Mouse (Mus musculus): ENCODE measurements at regions not wholly inside any gene's neighbourhood (a gene's known extent, or its start where the extent isn't known, plus 50 kb on each side); places are given as distances from the start of the nearest gene placed in this dataset.

DNA sequence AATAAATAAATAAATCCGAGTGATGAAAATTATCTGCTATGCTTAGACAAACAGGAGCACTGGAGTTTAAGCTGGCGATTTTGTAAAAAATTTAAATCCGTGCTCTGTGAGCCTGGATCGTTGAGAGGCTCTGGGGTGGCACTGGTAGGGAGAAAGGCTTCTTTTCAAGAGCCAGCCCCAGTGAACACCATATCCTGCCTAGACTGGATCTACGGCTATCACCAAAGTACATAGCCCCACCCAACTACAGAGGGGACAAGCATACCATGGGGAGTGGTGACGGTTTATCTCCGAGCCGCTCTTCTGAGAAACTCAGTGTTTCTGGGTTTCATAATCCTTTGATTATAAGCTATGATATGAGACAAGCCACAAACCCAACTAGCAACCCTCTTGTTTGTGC is 199.0 kb downstream of the Gm11011 start:
- H3K27ac ChIP-seq (ENCODE audit: low read depth, low read length), result no peak overlapping the region
- peaks cover 5% of the 10 kb centered on the region for H3K4me1 ChIP-seq (ENCODE audit: control insufficient read depth, insufficient read depth, low read length)
- H3K36me3 ChIP-seq (ENCODE audit: control insufficient read depth, insufficient read depth, low read length), result no peaks in the 10 kb centered on the region
- ATAC-seq (ENCODE audit: low read depth), result no peak
- no peak overlapping the region for H3K9ac ChIP-seq (replicated peaks; ENCODE audit: low read depth, low read length)
- H3K4me3 ChIP-seq (ENCODE audit: low read depth, low read length), result no peak overlapping the region
- H3K27me3 ChIP-seq (ENCODE audit: control insufficient read depth, insufficient read depth, low read length), result no peaks in the 10 kb centered on the region
- no peak overlapping the region for H3K4me2 ChIP-seq (ENCODE audit: low read depth, low read length)
- 82% methylated on average over 8 of the region's 8 CpGs for WGBS
- H3K9me3 ChIP-seq (ENCODE audit: control insufficient read depth, low read length), result no peaks in the 10 kb centered on the region

DNA sequence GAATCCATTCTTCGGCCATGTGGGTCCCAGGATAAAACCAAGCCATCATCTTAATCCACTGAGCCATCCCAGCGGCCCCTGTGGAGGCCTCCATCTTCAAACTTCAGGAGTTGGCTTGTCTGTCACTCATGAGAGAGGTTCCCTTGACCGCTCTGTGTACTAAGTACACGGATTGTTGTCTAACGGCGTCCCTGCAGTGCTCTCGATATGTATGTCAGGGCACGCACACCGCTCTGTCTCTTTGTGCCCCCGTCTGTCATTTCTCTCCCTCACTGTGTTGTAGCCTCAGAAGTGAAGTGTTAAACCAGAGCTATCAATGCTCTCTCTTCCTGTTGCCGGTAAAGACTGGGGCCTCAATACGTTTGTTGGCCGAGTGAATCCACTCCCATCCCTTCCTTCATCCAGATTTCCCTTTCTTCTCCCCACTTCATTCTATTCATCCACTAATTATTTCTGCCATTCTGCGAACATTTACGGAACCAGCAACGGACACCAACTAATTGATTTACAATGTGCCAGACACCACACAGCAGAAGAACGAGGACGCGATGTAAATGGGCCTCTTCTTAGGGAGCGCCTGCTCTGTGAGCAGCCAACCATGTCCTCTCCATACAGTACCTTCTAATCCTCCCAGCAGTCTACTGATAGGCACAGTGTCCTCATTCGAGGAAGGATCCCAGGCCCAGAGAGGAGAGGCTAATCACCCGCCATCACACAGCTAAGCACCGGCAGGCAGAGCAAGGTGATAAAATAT is 199.6 kb downstream of the Gm11011 start:
- Histone ChIP-seq H3K4me2 (ENCODE audit: low read depth, low read length) (no peak overlapping the region), H3K27ac (ENCODE audit: low read depth, low read length) (no peak overlapping the region), H3K4me1 (ENCODE audit: control insufficient read depth, insufficient read depth, low read length) (peaks cover 5% of the 10 kb centered on the region), H3K27me3 (ENCODE audit: control insufficient read depth, insufficient read depth, low read length) (no peaks in the 10 kb centered on the region), H3K36me3 (ENCODE audit: control insufficient read depth, insufficient read depth, low read length) (no peaks in the 10 kb centered on the region), H3K9ac (replicated peaks; ENCODE audit: low read depth, low read length) (no peak overlapping the region), H3K4me3 (ENCODE audit: low read depth, low read length) (no peak overlapping the region), H3K9me3 (ENCODE audit: control insufficient read depth, low read length) (no peaks in the 10 kb centered on the region)
- ATAC-seq (ENCODE audit: low read depth), result no peak
- 45% methylated on average over 23 of the region's 23 CpGs for WGBS

DNA sequence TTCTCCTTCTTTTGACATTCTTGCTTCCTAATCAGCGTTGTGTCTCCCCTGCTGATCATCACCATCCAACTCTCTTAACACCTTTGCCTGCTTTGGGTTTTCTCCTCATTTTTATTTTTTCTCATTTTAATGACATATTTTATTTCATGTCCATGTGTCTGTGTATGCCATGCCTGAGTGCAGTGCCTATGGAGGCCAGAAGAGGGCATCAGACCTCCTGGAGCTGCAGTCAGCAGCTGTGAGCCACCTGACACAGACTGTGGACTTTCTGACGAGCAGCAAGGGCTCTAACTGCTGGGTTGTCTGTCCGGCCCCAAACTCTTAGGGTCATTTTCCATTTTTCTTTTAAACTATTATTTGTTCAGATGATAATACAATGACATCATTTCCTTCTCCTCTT is 203.8 kb downstream of the Gm11011 start:
- Histone ChIP-seq H3K27ac (ENCODE audit: low read depth, low read length) (no peak overlapping the region), H3K4me1 (ENCODE audit: control insufficient read depth, insufficient read depth, low read length) (no peaks in the 10 kb centered on the region), H3K9me3 (ENCODE audit: control insufficient read depth, low read length) (no peaks in the 10 kb centered on the region), H3K36me3 (ENCODE audit: control insufficient read depth, insufficient read depth, low read length) (no peaks in the 10 kb centered on the region), H3K9ac (replicated peaks; ENCODE audit: low read depth, low read length) (no peak overlapping the region), H3K4me3 (ENCODE audit: low read depth, low read length) (no peak overlapping the region), H3K4me2 (ENCODE audit: low read depth, low read length) (no peak overlapping the region), H3K27me3 (ENCODE audit: control insufficient read depth, insufficient read depth, low read length) (no peaks in the 10 kb centered on the region)
- no peak for ATAC-seq (ENCODE audit: low read depth)
- WGBS, result 87% methylated on average over 3 of the region's 3 CpGs

DNA sequence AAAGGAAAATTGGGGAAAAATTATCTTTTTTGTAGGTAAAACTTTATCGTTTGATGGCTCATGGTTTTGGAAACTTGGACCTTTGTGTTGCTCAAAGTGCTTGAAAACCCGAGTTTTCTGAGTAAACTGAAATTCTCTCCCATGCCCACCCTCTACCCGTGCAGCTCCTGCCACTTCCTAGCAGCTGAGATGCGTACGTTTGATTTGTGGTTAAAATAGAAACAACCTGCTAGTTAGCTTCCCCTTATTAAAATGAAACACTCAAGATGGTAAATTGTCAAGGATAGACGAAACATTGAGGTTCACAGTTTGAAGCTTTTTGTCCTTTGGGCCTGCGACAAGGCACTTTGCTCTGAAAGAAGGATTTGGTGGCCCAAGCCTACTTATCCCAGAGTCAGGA is 214.5 kb downstream of the Gm11011 start:
- Histone ChIP-seq H3K9ac (replicated peaks; ENCODE audit: low read depth, low read length) (no peak overlapping the region), H3K27ac (ENCODE audit: low read depth, low read length) (no peak overlapping the region), H3K9me3 (ENCODE audit: control insufficient read depth, low read length) (no peaks in the 10 kb centered on the region), H3K36me3 (ENCODE audit: control insufficient read depth, insufficient read depth, low read length) (no peaks in the 10 kb centered on the region), H3K4me3 (ENCODE audit: low read depth, low read length) (no peak overlapping the region), H3K4me2 (ENCODE audit: low read depth, low read length) (no peak overlapping the region), H3K27me3 (ENCODE audit: control insufficient read depth, insufficient read depth, low read length) (no peaks in the 10 kb centered on the region), H3K4me1 (ENCODE audit: control insufficient read depth, insufficient read depth, low read length) (no peaks in the 10 kb centered on the region)
- ATAC-seq (ENCODE audit: low read depth), result no peak
- WGBS, result 96% methylated on average over 7 of the region's 7 CpGs

DNA sequence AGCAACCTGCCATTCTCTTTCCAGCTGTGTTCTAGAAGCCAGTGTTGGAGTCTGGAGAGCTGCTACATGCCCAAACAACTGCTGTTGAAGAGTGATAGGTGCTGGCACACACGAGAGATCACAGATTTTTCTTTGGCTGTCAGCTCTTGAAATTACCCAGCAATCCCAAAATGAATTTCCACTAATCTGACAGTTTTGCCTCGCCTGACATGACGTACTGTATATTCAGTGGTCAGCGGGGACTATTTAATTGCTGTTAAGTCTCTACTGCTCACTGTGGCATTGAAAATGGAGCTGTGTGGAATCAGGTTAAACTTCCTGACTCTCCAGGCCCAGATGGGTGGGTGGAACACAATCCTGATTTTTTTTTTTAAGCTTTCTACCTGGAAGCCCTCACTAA is 222.5 kb downstream of the Gm11011 start:
- Histone ChIP-seq H3K27me3 (ENCODE audit: control insufficient read depth, insufficient read depth, low read length) (no peaks in the 10 kb centered on the region), H3K36me3 (ENCODE audit: control insufficient read depth, insufficient read depth, low read length) (no peaks in the 10 kb centered on the region), H3K9me3 (ENCODE audit: control insufficient read depth, low read length) (no peaks in the 10 kb centered on the region), H3K4me1 (ENCODE audit: control insufficient read depth, insufficient read depth, low read length) (peaks cover 5% of the 10 kb centered on the region; the same call in 1 of the 2 replicates), H3K4me2 (ENCODE audit: low read depth, low read length) (no peak overlapping the region), H3K27ac (ENCODE audit: low read depth, low read length) (no peak overlapping the region), H3K9ac (replicated peaks; ENCODE audit: low read depth, low read length) (no peak overlapping the region), H3K4me3 (ENCODE audit: low read depth, low read length) (no peak overlapping the region)
- ATAC-seq (ENCODE audit: low read depth), result no peak
- 45% methylated on average over 4 of the region's 4 CpGs for WGBS

DNA sequence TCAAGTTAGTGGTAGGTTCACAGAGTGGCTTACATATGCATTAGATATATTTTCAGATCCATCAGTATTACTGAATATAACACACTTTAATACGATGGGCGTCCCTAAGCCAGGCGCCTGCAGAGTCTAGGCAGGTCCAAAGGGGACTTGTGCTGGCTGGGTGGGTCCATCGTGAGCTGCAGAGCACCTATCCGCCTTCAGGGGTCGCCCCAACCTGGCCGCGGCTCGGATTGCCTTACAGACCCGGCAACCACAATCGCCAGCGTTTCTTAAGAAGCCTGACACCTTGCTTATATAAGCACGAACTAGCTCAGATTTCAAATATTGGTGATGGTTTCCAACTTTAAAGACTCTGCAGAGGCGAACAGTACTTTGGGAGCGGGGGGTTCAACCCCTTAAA is 227.3 kb downstream of the Gm11011 start:
- peaks cover 5% of the 10 kb centered on the region; the same call in 1 of the 2 replicates for H3K4me1 ChIP-seq (ENCODE audit: control insufficient read depth, insufficient read depth, low read length)
- no peaks in the 10 kb centered on the region for H3K27me3 ChIP-seq (ENCODE audit: control insufficient read depth, insufficient read depth, low read length)
- WGBS, result 21% methylated on average over 15 of the region's 15 CpGs
- H3K4me2 ChIP-seq (ENCODE audit: low read depth, low read length), result peak overlapping the region; percentile 14; the same call in 1 of the 2 replicates
- H3K27ac ChIP-seq (ENCODE audit: low read depth, low read length), result no peak overlapping the region
- no peaks in the 10 kb centered on the region for H3K36me3 ChIP-seq (ENCODE audit: control insufficient read depth, insufficient read depth, low read length)
- no peak overlapping the region for H3K4me3 ChIP-seq (ENCODE audit: low read depth, low read length)
- no peak for ATAC-seq (ENCODE audit: low read depth)
- no peaks in the 10 kb centered on the region for H3K9me3 ChIP-seq (ENCODE audit: control insufficient read depth, low read length)
- H3K9ac ChIP-seq (replicated peaks; ENCODE audit: low read depth, low read length), result no peak overlapping the region

DNA sequence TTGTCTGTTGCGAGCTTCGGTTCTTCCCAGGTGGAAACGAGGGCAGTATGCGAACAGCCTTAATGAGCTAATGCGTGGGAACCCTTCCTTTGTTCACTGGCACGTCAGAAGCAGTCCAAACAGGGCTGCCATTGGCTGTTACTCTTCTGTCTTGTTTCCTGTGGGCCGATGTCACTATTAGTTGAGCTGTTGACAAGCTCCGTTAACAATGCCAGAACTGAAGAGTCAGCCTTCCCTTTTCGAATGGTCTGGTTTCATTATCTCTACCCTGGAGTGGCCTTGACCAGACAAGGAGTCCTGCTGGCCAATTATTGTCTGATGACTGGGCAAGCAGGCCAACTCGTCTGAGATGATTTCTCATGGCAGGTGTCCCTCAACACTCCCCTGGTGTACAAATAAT is 230.1 kb downstream of the Gm11011 start:
- H3K9ac ChIP-seq (replicated peaks; ENCODE audit: low read depth, low read length), result no peak overlapping the region
- H3K9me3 ChIP-seq (ENCODE audit: control insufficient read depth, low read length), result no peaks in the 10 kb centered on the region
- no peaks in the 10 kb centered on the region for H3K36me3 ChIP-seq (ENCODE audit: control insufficient read depth, insufficient read depth, low read length)
- no peak overlapping the region for H3K4me3 ChIP-seq (ENCODE audit: low read depth, low read length)
- no peaks in the 10 kb centered on the region for H3K27me3 ChIP-seq (ENCODE audit: control insufficient read depth, insufficient read depth, low read length)
- H3K4me1 ChIP-seq (ENCODE audit: control insufficient read depth, insufficient read depth, low read length), result peaks cover 5% of the 10 kb centered on the region; the same call in 1 of the 2 replicates
- ATAC-seq (ENCODE audit: low read depth), result no peak
- no peak overlapping the region for H3K4me2 ChIP-seq (ENCODE audit: low read depth, low read length)
- WGBS, result 70% methylated on average over 10 of the region's 10 CpGs
- no peak overlapping the region for H3K27ac ChIP-seq (ENCODE audit: low read depth, low read length)

DNA sequence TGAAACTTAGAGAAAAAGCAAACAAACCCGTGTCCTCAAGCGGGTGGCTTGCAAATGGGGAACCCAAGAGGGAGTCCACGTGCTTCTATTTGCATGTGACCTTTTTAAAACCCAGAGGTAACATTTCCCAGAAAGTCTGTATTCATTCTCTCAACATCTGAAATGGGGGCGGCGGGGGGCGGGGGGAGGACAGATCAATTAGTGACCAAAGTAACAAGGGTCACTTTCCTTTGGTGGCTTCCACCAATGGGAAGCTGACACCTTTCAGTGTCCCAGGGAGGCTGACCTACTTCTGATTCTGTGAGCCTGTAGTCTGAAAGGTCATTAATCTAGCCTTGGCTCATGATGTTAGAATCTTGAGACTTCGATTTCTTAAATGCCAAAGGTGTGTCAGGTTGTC is 236.0 kb downstream of the Gm11011 start:
- ATAC-seq (ENCODE audit: low read depth), result no peak
- Histone ChIP-seq H3K9me3 (ENCODE audit: control insufficient read depth, low read length) (no peaks in the 10 kb centered on the region), H3K27me3 (ENCODE audit: control insufficient read depth, insufficient read depth, low read length) (no peaks in the 10 kb centered on the region), H3K4me1 (ENCODE audit: control insufficient read depth, insufficient read depth, low read length) (no peaks in the 10 kb centered on the region), H3K9ac (replicated peaks; ENCODE audit: low read depth, low read length) (no peak overlapping the region), H3K27ac (ENCODE audit: low read depth, low read length) (no peak overlapping the region), H3K4me3 (ENCODE audit: low read depth, low read length) (no peak overlapping the region), H3K4me2 (ENCODE audit: low read depth, low read length) (no peak overlapping the region), H3K36me3 (ENCODE audit: control insufficient read depth, insufficient read depth, low read length) (no peaks in the 10 kb centered on the region)
- 92% methylated on average over 7 of the region's 7 CpGs for WGBS

DNA sequence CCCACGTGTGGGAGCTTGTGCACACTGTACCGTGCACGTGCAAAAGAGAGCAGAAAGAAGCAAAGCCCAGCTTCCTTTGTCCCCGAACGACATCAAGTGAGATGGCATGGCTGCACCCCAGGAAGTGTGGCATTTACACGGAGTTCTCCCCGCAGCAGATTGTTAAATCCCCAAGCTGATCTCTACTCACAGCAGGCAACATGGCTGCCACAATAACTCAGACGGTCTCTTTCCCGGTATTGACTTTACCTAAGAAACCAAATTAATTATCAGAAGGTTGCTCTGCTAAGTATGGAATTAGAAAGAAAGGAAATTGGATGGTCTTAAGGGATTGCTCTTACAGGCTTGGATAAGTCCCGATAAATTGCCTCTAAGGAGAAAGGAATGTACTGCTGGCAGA is 241.4 kb downstream of the Gm11011 start:
- Histone ChIP-seq H3K36me3 (ENCODE audit: control insufficient read depth, insufficient read depth, low read length) (no peaks in the 10 kb centered on the region), H3K4me2 (ENCODE audit: low read depth, low read length) (no peak overlapping the region)
- ATAC-seq (ENCODE audit: low read depth), result no peak

More for the DNA sequence above, 241.4 kb downstream of the Gm11011 start:
- Histone ChIP-seq H3K4me3 (ENCODE audit: low read depth, low read length) (no peak overlapping the region), H3K9ac (replicated peaks; ENCODE audit: low read depth, low read length) (no peak overlapping the region), H3K4me1 (ENCODE audit: control insufficient read depth, insufficient read depth, low read length) (no peaks in the 10 kb centered on the region), H3K27me3 (ENCODE audit: control insufficient read depth, insufficient read depth, low read length) (no peaks in the 10 kb centered on the region), H3K27ac (ENCODE audit: low read depth, low read length) (no peak overlapping the region), H3K9me3 (ENCODE audit: control insufficient read depth, low read length) (no peaks in the 10 kb centered on the region)
- WGBS, result 48% methylated on average over 10 of the region's 10 CpGs

Data from neural tube, embryonic 14.5 days (tissue).